Mouse (Mus musculus) spleen, adult 2 months (tissue): ENCODE measurements around the gene Scn8a. TPM values are rescaled to one million over a fixed set of nuclear protein-coding genes. Genes with fewer than 3 reads are reported as not detected.

Experiments used
- DNase-seq, 2 experiments: peaks; one replicate each; pipeline versions ENCODE4 v3.0.0 to v3.0.0-alpha.2; 2012 to 2021; ENCODE audit warnings: low spot score in 2 of 2, low read depth in 1 of 2
- H3K27ac ChIP-seq: fragments of 200-500 bp; 2 replicates; pipeline ENCODE4 v1.5.1; 2012; ENCODE audit warnings: low read length, inconsistent platforms; ENCODE audit not compliant: insufficient read depth
- H3K27me3 ChIP-seq: fragments of 200-500 bp; 2 replicates; pipeline ENCODE4 v1.6.1; 2012; ENCODE audit warnings: mild to moderate bottlenecking, moderate library complexity, low read length, inconsistent platforms; ENCODE audit not compliant: control insufficient read depth, insufficient read depth
- H3K36me3 ChIP-seq: fragments of 200-500 bp; 2 replicates; pipeline ENCODE4 v1.6.1; 2012; ENCODE audit warnings: mild to moderate bottlenecking, low read length, inconsistent platforms; ENCODE audit not compliant: control insufficient read depth, insufficient read depth
- H3K4me1 ChIP-seq: fragments of 200-500 bp; 2 replicates; pipeline ENCODE4 v1.6.1; 2011; ENCODE audit warnings: inconsistent platforms; ENCODE audit not compliant: control insufficient read depth, insufficient read depth, insufficient read length
- H3K4me3 ChIP-seq: fragments of 200-500 bp; 2 replicates; pipeline ENCODE4 v1.5.1; 2011; ENCODE audit warnings: mild to moderate bottlenecking, inconsistent platforms; ENCODE audit not compliant: insufficient read depth, insufficient read length; ENCODE audit errors: extremely low read depth
- CTCF ChIP-seq: fragments of 200-500 bp; IDR thresholded peaks from 2 replicates; pipeline ENCODE4 v1.5.1; 2011; ENCODE audit warnings: mild to moderate bottlenecking, inconsistent platforms; ENCODE audit not compliant: insufficient read depth, insufficient read length, insufficient replicate concordance; ENCODE audit errors: extremely low read depth
- POLR2A ChIP-seq: fragments of 200-500 bp; IDR thresholded peaks from 2 replicates; pipeline ENCODE4 v1.6.1; 2011; ENCODE audit warnings: low read depth, low read length, inconsistent platforms
- WGBS: fragments of 180-500 bp; shearing (Covaris S2); methylation state at CpG from one replicate; pipeline ENCODE4 v1.1.7; 2018; 5-methylcytosine and 5-hydroxymethylcytosine counted together
- polyA plus RNA-seq: library from polyadenylated mRNA; depleted of rRNA; stranded (reverse); fragments of >200 nt; gene quantifications from 2 replicates; pipeline ENCODE4 v1.2.3, GENCODE M21; 2012

Scn8a gene
- polyA plus RNA-seq, 1 experiment = 0.54 TPM

- Histone ChIP-seq H3K36me3 (no peaks in the 10 kb centered on the region), H3K4me1 (no peaks in the 10 kb centered on the region), H3K27me3 (no peaks in the 10 kb centered on the region; the same call in 1 of the 2 replicates), H3K4me3 (no peak overlapping the region), H3K27ac (no peak overlapping the region)
- DNase-seq = no peak
- TF ChIP-seq POLR2A = no peak
- no peak for TF ChIP-seq CTCF
- WGBS = 80% methylated on average over 7 of the region's 9 CpGs
These were observed 197.4 kb downstream of the Scn8a start for GRCm38 (mm10) chr15:101066920-101067696.

- WGBS = 58% methylated on average over 3 of the region's 3 CpGs
- no peak for DNase-seq
- Histone ChIP-seq H3K27me3 (no peaks in the 10 kb centered on the region; the same call in 1 of the 2 replicates), H3K27ac (no peak overlapping the region), H3K36me3 (no peaks in the 10 kb centered on the region), H3K4me1 (no peaks in the 10 kb centered on the region), H3K4me3 (no peak overlapping the region)
- no peak for TF ChIP-seq CTCF
- no peak for TF ChIP-seq POLR2A
These were observed 198.4 kb downstream of the Scn8a start for GRCm38 (mm10) chr15:101068029-101068428.

GRCm38 (mm10) chr15:101068671-101069070 lies 199.0 kb downstream of the Scn8a start:
- H3K4me1 ChIP-seq = no peaks in the 10 kb centered on the region
- DNase-seq = no peak
- no peaks in the 10 kb centered on the region for H3K36me3 ChIP-seq
- 74% methylated on average over 4 of the region's 4 CpGs for WGBS
- no peaks in the 10 kb centered on the region; the same call in 1 of the 2 replicates for H3K27me3 ChIP-seq
- no peak overlapping the region for H3K4me3 ChIP-seq
- H3K27ac ChIP-seq = no peak overlapping the region
- no peak for TF ChIP-seq CTCF
- no peak for TF ChIP-seq POLR2A

GRCm38 (mm10) chr15:101069641-101070190 lies 200.1 kb downstream of the Scn8a start:
- Histone ChIP-seq H3K36me3 (no peaks in the 10 kb centered on the region), H3K4me1 (no peaks in the 10 kb centered on the region), H3K27ac (no peak overlapping the region)

GRCm38 (mm10) chr15:101070762-101071161 lies 201.1 kb downstream of the Scn8a start:
- no peak for DNase-seq
- no peak for TF ChIP-seq CTCF
- TF ChIP-seq POLR2A = no peak
- WGBS = 72% methylated on average over 5 of the region's 5 CpGs

More at GRCm38 (mm10) chr15:101069641-101070190, 200.1 kb downstream of the Scn8a start:
- WGBS = 70% methylated on average over 9 of the region's 9 CpGs
- Histone ChIP-seq H3K27me3 (no peaks in the 10 kb centered on the region; the same call in 1 of the 2 replicates), H3K4me3 (no peak overlapping the region)
- DNase-seq = no peak
- no peak for TF ChIP-seq POLR2A
- no peak for TF ChIP-seq CTCF

GRCm38 (mm10) chr15:101072736-101073135 lies 203.1 kb downstream of the Scn8a start:
- 69% methylated on average over 2 of the region's 2 CpGs for WGBS
- peaks cover 1% of the 10 kb centered on the region for H3K27me3 ChIP-seq
- H3K27ac ChIP-seq = no peak overlapping the region
- DNase-seq = no peak
- no peak overlapping the region for H3K4me3 ChIP-seq
- H3K36me3 ChIP-seq = no peaks in the 10 kb centered on the region
- no peaks in the 10 kb centered on the region for H3K4me1 ChIP-seq
- no peak for TF ChIP-seq CTCF
- no peak for TF ChIP-seq POLR2A

More at GRCm38 (mm10) chr15:101070762-101071161, 201.1 kb downstream of the Scn8a start:
- Histone ChIP-seq H3K4me3 (no peak overlapping the region), H3K27me3 (no peaks in the 10 kb centered on the region; the same call in none of the 2 replicates), H3K4me1 (no peaks in the 10 kb centered on the region), H3K27ac (no peak overlapping the region), H3K36me3 (no peaks in the 10 kb centered on the region)
